Mouse (Mus musculus) olfactory bulb, adult 2 months (tissue): ENCODE data around the gene Dzip1. TPM values are rescaled to one million over a fixed set of nuclear protein-coding genes. Genes with fewer than 3 reads are reported as not detected.

Source experiments
- H3K27ac ChIP-seq: fragments of 200-500 bp; 2 replicates; pipeline ENCODE4 v1.5.1; 2012; ENCODE audit warnings: low read depth, low read length; ENCODE audit not compliant: insufficient read depth
- H3K4me1 ChIP-seq: fragments of 200-500 bp; 2 replicates; pipeline ENCODE4 v1.6.1; 2012; ENCODE audit warnings: low read length; ENCODE audit not compliant: control insufficient read depth, insufficient read depth
- H3K4me3 ChIP-seq: fragments of 200-500 bp; 2 replicates; pipeline ENCODE4 v1.5.1; 2012; ENCODE audit warnings: mild to moderate bottlenecking, low read depth, low read length, moderate library complexity; ENCODE audit not compliant: insufficient read depth
- CTCF ChIP-seq: fragments of 200-500 bp; IDR thresholded peaks from 2 replicates; pipeline ENCODE4 v1.5.1; 2012; ENCODE audit warnings: low read depth, mild to moderate bottlenecking, low read length, moderate library complexity; ENCODE audit not compliant: insufficient read depth
- POLR2A ChIP-seq: fragments of 200-500 bp; IDR thresholded peaks from 2 replicates; pipeline ENCODE4 v1.6.1; 2012; ENCODE audit warnings: mild to moderate bottlenecking, low read depth, low read length, moderate library complexity; ENCODE audit not compliant: insufficient read depth
- WGBS: fragments of 180-500 bp; shearing (Covaris S2); methylation state at CpG from one replicate; pipeline ENCODE4 v1.1.7; 2018; 5-methylcytosine and 5-hydroxymethylcytosine counted together
- polyA plus RNA-seq: library from polyadenylated mRNA; stranded (reverse); fragments of >200 nt; gene quantifications from 2 replicates; pipeline ENCODE4 v1.2.4, GENCODE M21; 2012; ENCODE audit warnings: low replicate concordance; ENCODE audit not compliant: missing spikeins, insufficient read depth, insufficient read length

Dzip1 gene
- polyA plus RNA-seq, 1 experiment, result not detected

GRCm38 (mm10) chr14:118890101-118890500 lies 35.2 kb downstream of the Dzip1 start:
- 84% methylated on average over 4 of the region's 4 CpGs for WGBS
- Histone ChIP-seq H3K4me1 (no peaks in the 10 kb centered on the region), H3K4me3 (no peak overlapping the region), H3K27ac (no peak overlapping the region)
- TF ChIP-seq POLR2A (no peak), CTCF (no peak)

- no peaks in the 10 kb centered on the region for H3K4me1 ChIP-seq
- H3K4me3 ChIP-seq, result no peak overlapping the region
- WGBS, result 77% methylated on average over 7 of the region's 7 CpGs
- TF ChIP-seq POLR2A (no peak), CTCF (no peak)
- no peak overlapping the region for H3K27ac ChIP-seq
These were observed 41.1 kb downstream of the Dzip1 start for GRCm38 (mm10) chr14:118884250-118884556.

DNA sequence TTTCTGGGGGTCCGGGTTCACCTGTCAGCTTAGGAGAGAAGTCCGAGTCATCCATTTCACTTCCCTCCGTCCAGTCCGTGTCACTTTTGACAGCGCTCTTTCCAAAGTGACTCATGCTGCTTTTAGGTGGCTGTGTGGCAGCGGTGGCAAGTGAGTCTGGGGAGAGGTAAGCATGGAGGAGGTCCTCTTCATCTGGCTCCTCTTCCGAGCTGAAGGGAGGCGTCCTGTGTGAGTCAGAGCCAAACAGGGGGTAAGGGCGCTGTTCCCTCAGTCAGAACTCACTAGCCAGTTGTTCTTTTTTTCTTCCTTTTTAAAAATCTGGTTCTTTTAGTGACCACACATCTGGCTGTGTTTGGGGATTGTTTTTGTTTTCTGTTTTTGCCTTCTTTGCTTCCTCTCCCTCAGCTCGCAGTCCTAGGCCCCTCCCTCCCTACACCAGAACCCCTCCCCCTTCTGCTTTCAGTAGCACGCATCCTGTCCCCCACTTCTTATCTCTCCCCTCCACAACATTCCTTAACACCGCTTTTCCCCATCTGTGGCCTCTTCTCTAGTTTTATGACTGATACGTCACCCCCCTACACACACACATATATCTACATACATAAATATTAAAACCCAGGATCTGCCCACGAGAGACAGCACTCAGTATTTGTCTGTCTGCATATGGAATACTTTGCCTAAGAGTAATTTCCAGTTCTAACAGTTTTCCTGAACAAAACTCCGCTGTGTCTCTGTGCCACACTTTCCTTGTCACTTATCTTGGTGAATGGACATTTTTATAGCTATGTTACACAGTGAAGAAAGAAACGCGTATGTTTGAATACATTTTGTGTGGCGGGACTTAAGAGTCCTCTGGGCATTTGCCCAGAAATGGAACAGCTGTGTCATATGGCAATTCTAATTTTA lies 41.7 kb downstream of the Dzip1 start:
- H3K4me1 ChIP-seq, result no peaks in the 10 kb centered on the region
- H3K27ac ChIP-seq, result no peak overlapping the region
- 87% methylated on average over 18 of the region's 18 CpGs for WGBS
- no peak overlapping the region for H3K4me3 ChIP-seq
- no peak for TF ChIP-seq POLR2A
- no peak for TF ChIP-seq CTCF

DNA sequence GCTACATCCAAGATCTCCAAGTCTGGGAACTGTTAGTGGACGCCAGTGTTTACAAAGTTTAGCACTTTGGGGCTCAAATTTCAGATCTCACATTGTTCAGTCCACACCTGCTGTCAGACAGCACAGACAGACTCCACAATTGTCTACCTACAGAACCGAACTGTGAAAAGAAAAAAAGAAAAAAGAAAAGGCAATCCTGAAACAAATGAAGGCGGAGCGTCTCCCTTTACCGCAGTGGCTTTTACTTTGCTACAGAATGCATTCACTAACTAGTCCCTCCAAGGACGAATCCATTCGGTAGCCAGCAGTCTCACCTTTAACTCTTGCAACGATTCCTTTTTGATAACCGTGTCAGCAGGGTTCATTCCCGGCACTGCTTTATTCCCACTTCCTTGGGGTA lies 44.6 kb downstream of the Dzip1 start:
- Histone ChIP-seq H3K4me1 (no peaks in the 10 kb centered on the region), H3K4me3 (no peak overlapping the region), H3K27ac (no peak overlapping the region)
- TF ChIP-seq POLR2A, result no peak
- no peak for TF ChIP-seq CTCF
- WGBS, result 78% methylated on average over 10 of the region's 10 CpGs

- Histone ChIP-seq H3K27ac (no peak overlapping the region), H3K4me1 (no peaks in the 10 kb centered on the region), H3K4me3 (no peak overlapping the region)
- TF ChIP-seq POLR2A (no peak), CTCF (no peak)
- WGBS, result 81% methylated on average over 11 of the region's 11 CpGs
These were observed 46.8 kb downstream of the Dzip1 start for GRCm38 (mm10) chr14:118878346-118878910.

- no peak overlapping the region for H3K4me3 ChIP-seq
- H3K4me1 ChIP-seq, result 0 out of 2 replicates have a peak, but pooled peaks cover 2% of the 10 kb centered on the region
- TF ChIP-seq CTCF (no peak), POLR2A (no peak)
- no peak overlapping the region for H3K27ac ChIP-seq
- 81% methylated on average over 10 of the region's 10 CpGs for WGBS
These were observed 50.4 kb downstream of the Dzip1 start for GRCm38 (mm10) chr14:118874786-118875415.

DNA sequence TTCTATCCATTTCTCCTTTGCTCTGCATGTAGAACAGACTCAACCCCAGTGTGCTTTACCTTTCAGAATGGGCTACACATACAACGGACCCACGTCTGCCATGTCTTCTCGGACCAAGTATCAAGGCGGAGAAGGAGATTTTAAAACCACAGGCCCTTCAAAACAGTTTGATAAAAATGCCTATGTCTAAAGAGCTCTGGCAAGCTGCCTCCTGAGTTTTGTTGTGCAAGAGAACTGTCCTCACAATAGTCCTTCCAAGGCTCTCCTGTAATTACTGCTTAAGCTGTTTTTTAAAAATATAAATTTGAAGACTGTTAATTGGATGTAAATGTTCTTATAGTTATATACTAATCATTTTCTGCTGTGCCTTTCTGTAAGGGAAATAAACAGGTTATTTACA lies 51.1 kb downstream of the Dzip1 start:
- H3K4me1 ChIP-seq, result 0 out of 2 replicates have a peak, but pooled peaks cover 2% of the 10 kb centered on the region

GRCm38 (mm10) chr14:118869712-118870111 lies 55.5 kb downstream of the Dzip1 start:
- H3K4me1 ChIP-seq, result 0 out of 2 replicates have a peak, but pooled peaks cover 2% of the 10 kb centered on the region
- no peak overlapping the region for H3K4me3 ChIP-seq
- H3K27ac ChIP-seq, result no peak overlapping the region
- 93% methylated on average over 6 of the region's 6 CpGs for WGBS
- no peak for TF ChIP-seq CTCF
- TF ChIP-seq POLR2A, result no peak

More for the DNA sequence above, 51.1 kb downstream of the Dzip1 start:
- H3K4me3 ChIP-seq, result no peak overlapping the region
- 84% methylated on average over 4 of the region's 4 CpGs for WGBS
- H3K27ac ChIP-seq, result no peak overlapping the region
- no peak for TF ChIP-seq CTCF
- TF ChIP-seq POLR2A, result no peak

GRCm38 (mm10) chr14:118868102-118868724 lies 57.0 kb downstream of the Dzip1 start:
- 0 out of 2 replicates have a peak, but pooled peaks cover 2% of the 10 kb centered on the region for H3K4me1 ChIP-seq
- no peak for TF ChIP-seq CTCF
- TF ChIP-seq POLR2A, result no peak
- no peak overlapping the region for H3K4me3 ChIP-seq
- H3K27ac ChIP-seq, result no peak overlapping the region
- WGBS, result 53% methylated on average over 13 of the region's 13 CpGs
